Mouse (Mus musculus) cerebellum, adult (tissue): ENCODE results near the gene Gng7.

Source experiments
- ATAC-seq: cut with Nextera tagmentation; 2 replicates; pipeline ENCODE4 v1.9.2; 2017; ENCODE audit warnings: mild to moderate bottlenecking, moderate library complexity, mixed read lengths; ENCODE audit not compliant: insufficient number of reproducible peaks, low FRiP score, low TSS enrichment

Gene Gng7

GRCm38 (mm10) chr10:81026857-81027256 is 12.1 kb upstream of the Gng7 start:
- no peak for ATAC-seq

- no peak for ATAC-seq
These were observed 11.0 kb upstream of the Gng7 start, which contains the start of gene Diras1 for GRCm38 (mm10) chr10:81025639-81026275. Gene Diras1, minus strand, starts transcription at chr10:81025662.

GRCm38 (mm10) chr10:81025047-81025621 is 10.4 kb upstream of the Gng7 start:
- 0 out of 2 replicates have a peak, but pooled peaks have one; percentile 6 for ATAC-seq

GRCm38 (mm10) chr10:81024346-81024937 is 9.7 kb upstream of the Gng7 start:
- ATAC-seq: no peak

GRCm38 (mm10) chr10:81022744-81023143 is 8.0 kb upstream of the Gng7 start:
- ATAC-seq: no peak

- ATAC-seq: no peak
These were observed 6.9 kb upstream of the Gng7 start for GRCm38 (mm10) chr10:81021547-81022110.

GRCm38 (mm10) chr10:81020207-81020606 is 5.5 kb upstream of the Gng7 start:
- ATAC-seq: no peak

GRCm38 (mm10) chr10:81019687-81020086 is 4.9 kb upstream of the Gng7 start:
- ATAC-seq: no peak

- ATAC-seq: no peak
These were observed 3.6 kb upstream of the Gng7 start for GRCm38 (mm10) chr10:81018326-81018725.

- no peak for ATAC-seq
These were observed 1.9 kb upstream of the Gng7 start for GRCm38 (mm10) chr10:81016645-81017044.

GRCm38 (mm10) chr10:81015666-81016065 is 921 bp upstream of the Gng7 start:
- no peak for ATAC-seq

GRCm38 (mm10) chr10:81010851-81011250 is 3.9 kb downstream of the Gng7 start:
- ATAC-seq: no peak

GRCm38 (mm10) chr10:81007240-81007639 is 7.5 kb downstream of the Gng7 start:
- no peak for ATAC-seq

- no peak for ATAC-seq
These were observed 8.6 kb downstream of the Gng7 start for GRCm38 (mm10) chr10:81006005-81006677.

- ATAC-seq: no peak
These were observed 13.6 kb downstream of the Gng7 start for GRCm38 (mm10) chr10:81001161-81001560.

GRCm38 (mm10) chr10:81000197-81001062 is 14.3 kb downstream of the Gng7 start:
- no peak for ATAC-seq

- peak; percentile 67; the same call in 1 of the 2 replicates for ATAC-seq
These were observed 15.2 kb downstream of the Gng7 start for GRCm38 (mm10) chr10:80999362-81000196.

- no peak for ATAC-seq
These were observed 16.0 kb downstream of the Gng7 start for GRCm38 (mm10) chr10:80998778-80999177.

GRCm38 (mm10) chr10:80998021-80998420 is 16.7 kb downstream of the Gng7 start:
- ATAC-seq: no peak
